Mouse (Mus musculus): ENCODE results near the gene Ptbp2. TPM values are rescaled to one million over a fixed set of nuclear protein-coding genes. Genes with fewer than 3 reads are reported as not detected.

The Ptbp2 gene
- 316 and 318 TPM in 2 replicates for polyA plus RNA-seq (2014; fragmentation: Nextera tagmentation; extraction: Ambion mirVana)

DNA sequence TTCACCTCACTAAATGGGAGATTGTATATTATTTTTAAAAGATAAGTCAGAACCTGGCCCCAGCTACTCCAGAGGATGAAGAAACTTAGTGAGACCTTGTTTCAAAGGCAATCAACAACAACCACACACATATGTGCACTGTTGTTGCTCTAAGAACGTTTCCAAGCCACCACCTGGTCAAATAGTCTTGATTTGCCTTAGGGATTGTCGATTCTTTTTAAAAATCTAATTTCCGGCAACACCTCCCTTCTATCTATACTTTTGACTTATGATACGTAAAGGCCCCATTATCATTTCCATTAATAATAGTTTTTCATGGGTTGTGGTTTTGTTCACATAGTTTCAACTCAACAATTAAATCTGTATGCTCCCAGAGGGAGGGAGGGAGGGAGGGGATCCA is at the start of gene Ptbp2:
TSS of gene Ptbp2 (minus strand) at position 101 of the 400 bp plus-strand sequence.
- H3K9ac ChIP-seq (replicated peaks; ENCODE audit: low read depth, low read length): peak within 1 kb of the TSS; percentile 100
- H3K9me3 ChIP-seq (ENCODE audit: control insufficient read depth, low read length): no peaks in the 10 kb centered on the region
- peaks cover 9% of the 10 kb centered on the region for H3K4me1 ChIP-seq (ENCODE audit: control insufficient read depth, insufficient read depth, low read length)
- H3K27ac ChIP-seq (ENCODE audit: low read depth, low read length): peak within 1 kb of the TSS; percentile 99
- no peaks in the 10 kb centered on the region for H3K36me3 ChIP-seq (ENCODE audit: control insufficient read depth, insufficient read depth, low read length)
- H3K4me3 ChIP-seq (ENCODE audit: low read depth, low read length): peak within 1 kb of the TSS; percentile 84
- H3K4me2 ChIP-seq (ENCODE audit: low read depth, low read length): peak within 1 kb of the TSS; percentile 43
- H3K27me3 ChIP-seq (ENCODE audit: control insufficient read depth, insufficient read depth, low read length): no peaks in the 10 kb centered on the region
- ATAC-seq (ENCODE audit: low read depth): no peak
- 75% methylated on average over 4 of the region's 4 CpGs for WGBS

GRCm38 (mm10) chr3:119814678-119815077 is 30.4 kb upstream of the Ptbp2 start:
- Histone ChIP-seq H3K4me3 (ENCODE audit: low read depth, low read length) (no peak overlapping the region), H3K9me3 (ENCODE audit: control insufficient read depth, low read length) (no peaks in the 10 kb centered on the region), H3K4me1 (ENCODE audit: control insufficient read depth, insufficient read depth, low read length) (no peaks in the 10 kb centered on the region), H3K27ac (ENCODE audit: low read depth, low read length) (no peak overlapping the region), H3K36me3 (ENCODE audit: control insufficient read depth, insufficient read depth, low read length) (no peaks in the 10 kb centered on the region), H3K4me2 (ENCODE audit: low read depth, low read length) (no peak overlapping the region), H3K9ac (replicated peaks; ENCODE audit: low read depth, low read length) (no peak overlapping the region), H3K27me3 (ENCODE audit: control insufficient read depth, insufficient read depth, low read length) (no peaks in the 10 kb centered on the region)
- no peak for ATAC-seq (ENCODE audit: low read depth)
- 82% methylated on average over 1 of the region's 1 CpGs for WGBS

GRCm38 (mm10) chr3:119806123-119806522 is 21.9 kb upstream of the Ptbp2 start:
- Histone ChIP-seq H3K4me3 (ENCODE audit: low read depth, low read length) (no peak overlapping the region), H3K9ac (replicated peaks; ENCODE audit: low read depth, low read length) (no peak overlapping the region), H3K36me3 (ENCODE audit: control insufficient read depth, insufficient read depth, low read length) (no peaks in the 10 kb centered on the region), H3K4me1 (ENCODE audit: control insufficient read depth, insufficient read depth, low read length) (no peaks in the 10 kb centered on the region), H3K4me2 (ENCODE audit: low read depth, low read length) (no peak overlapping the region), H3K27me3 (ENCODE audit: control insufficient read depth, insufficient read depth, low read length) (no peaks in the 10 kb centered on the region), H3K9me3 (ENCODE audit: control insufficient read depth, low read length) (no peaks in the 10 kb centered on the region), H3K27ac (ENCODE audit: low read depth, low read length) (no peak overlapping the region)
- WGBS: 79% methylated on average over 7 of the region's 7 CpGs
- ATAC-seq (ENCODE audit: low read depth): no peak

GRCm38 (mm10) chr3:119794677-119795365 is 10.6 kb upstream of the Ptbp2 start:
- Histone ChIP-seq H3K36me3 (ENCODE audit: control insufficient read depth, insufficient read depth, low read length) (no peaks in the 10 kb centered on the region), H3K4me1 (ENCODE audit: control insufficient read depth, insufficient read depth, low read length) (no peaks in the 10 kb centered on the region), H3K9me3 (ENCODE audit: control insufficient read depth, low read length) (no peaks in the 10 kb centered on the region), H3K27me3 (ENCODE audit: control insufficient read depth, insufficient read depth, low read length) (no peaks in the 10 kb centered on the region), H3K9ac (replicated peaks; ENCODE audit: low read depth, low read length) (no peak overlapping the region), H3K4me2 (ENCODE audit: low read depth, low read length) (no peak overlapping the region), H3K4me3 (ENCODE audit: low read depth, low read length) (no peak overlapping the region), H3K27ac (ENCODE audit: low read depth, low read length) (no peak overlapping the region)
- 86% methylated on average over 9 of the region's 9 CpGs for WGBS
- no peak for ATAC-seq (ENCODE audit: low read depth)

DNA sequence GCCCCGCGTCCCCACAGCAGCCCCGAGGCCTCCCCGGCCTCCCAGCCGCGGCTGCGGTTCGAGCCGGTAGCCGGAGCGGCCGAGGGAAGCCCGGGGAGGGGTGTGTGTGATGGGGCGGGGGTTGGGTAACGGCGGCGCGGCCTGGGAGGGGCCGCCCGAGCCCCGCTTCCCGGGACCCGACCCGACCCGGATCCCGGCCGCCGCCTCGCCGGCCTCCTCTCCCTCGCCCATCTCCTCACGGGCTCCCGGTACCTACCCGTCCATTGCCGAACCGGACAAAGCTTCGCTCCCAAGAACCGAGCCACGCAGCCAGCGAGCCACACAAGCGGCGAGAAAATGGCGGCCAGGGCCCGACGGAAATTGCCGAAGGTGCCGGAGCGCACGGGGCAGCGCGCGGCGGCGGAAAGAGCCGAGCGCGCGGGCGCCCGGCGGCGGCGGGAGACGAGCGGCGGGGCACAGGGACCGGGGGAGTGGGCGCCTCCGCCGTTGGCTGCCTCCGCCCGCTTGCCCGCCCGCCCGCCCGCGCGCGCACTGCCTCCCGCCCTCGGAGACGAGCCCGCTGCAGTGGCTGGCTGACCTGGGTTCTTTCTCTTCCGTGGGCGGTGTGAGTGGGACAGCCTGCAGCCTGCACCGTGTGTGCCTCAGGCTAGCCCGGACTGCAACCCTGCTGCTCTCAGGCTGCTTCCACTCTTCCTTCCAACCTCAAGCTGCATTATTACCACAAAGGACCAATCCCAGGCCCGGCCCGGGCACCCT is 1.1 kb downstream of the Ptbp2 start:
- Histone ChIP-seq H3K4me2 (ENCODE audit: low read depth, low read length) (peak overlapping the region; percentile 79), H3K9me3 (ENCODE audit: control insufficient read depth, low read length) (no peaks in the 10 kb centered on the region), H3K9ac (replicated peaks; ENCODE audit: low read depth, low read length) (peak overlapping the region; percentile 100), H3K27ac (ENCODE audit: low read depth, low read length) (peak overlapping the region; percentile 99), H3K36me3 (ENCODE audit: control insufficient read depth, insufficient read depth, low read length) (no peaks in the 10 kb centered on the region), H3K4me3 (ENCODE audit: low read depth, low read length) (peak overlapping the region; percentile 84), H3K27me3 (ENCODE audit: control insufficient read depth, insufficient read depth, low read length) (no peaks in the 10 kb centered on the region), H3K4me1 (ENCODE audit: control insufficient read depth, insufficient read depth, low read length) (peaks cover 21% of the 10 kb centered on the region)
- ATAC-seq (ENCODE audit: low read depth): peak; percentile 96
- 1% methylated on average over 48 of the region's 89 CpGs for WGBS

- H3K27me3 ChIP-seq (ENCODE audit: control insufficient read depth, insufficient read depth, low read length): no peaks in the 10 kb centered on the region
- H3K4me3 ChIP-seq (ENCODE audit: low read depth, low read length): peak overlapping the region; percentile 84
- ATAC-seq (ENCODE audit: low read depth): peak; percentile 74
- H3K9me3 ChIP-seq (ENCODE audit: control insufficient read depth, low read length): no peaks in the 10 kb centered on the region
- H3K4me2 ChIP-seq (ENCODE audit: low read depth, low read length): peak overlapping the region; percentile 79
- peak overlapping the region; percentile 100 for H3K9ac ChIP-seq (replicated peaks; ENCODE audit: low read depth, low read length)
- peak overlapping the region; percentile 99 for H3K27ac ChIP-seq (ENCODE audit: low read depth, low read length)
- WGBS: under 1% methylated on average over 45 of the region's 63 CpGs
- H3K36me3 ChIP-seq (ENCODE audit: control insufficient read depth, insufficient read depth, low read length): no peaks in the 10 kb centered on the region
- H3K4me1 ChIP-seq (ENCODE audit: control insufficient read depth, insufficient read depth, low read length): peaks cover 21% of the 10 kb centered on the region
Measured at GRCm38 (mm10) chr3:119782022-119782945, 2.0 kb downstream of the Ptbp2 start.

DNA sequence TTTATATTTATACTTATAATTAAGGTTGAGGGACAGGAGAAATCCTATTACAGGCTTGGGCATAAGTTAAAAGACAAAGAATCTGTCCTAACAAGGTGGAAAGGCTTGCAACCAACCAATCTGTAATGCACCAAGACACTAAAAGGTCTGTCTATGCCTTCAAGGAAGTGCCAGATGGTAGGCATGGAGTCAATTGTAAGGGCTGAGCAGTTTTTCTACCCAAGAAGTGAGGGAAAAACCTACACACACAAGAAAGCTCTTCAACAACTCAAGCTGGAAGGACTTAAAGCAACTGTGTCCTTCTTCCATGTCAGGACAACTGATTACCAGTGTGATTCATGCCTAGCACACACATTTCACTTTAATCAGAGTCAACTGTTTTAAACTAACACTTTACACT is 3.4 kb downstream of the Ptbp2 start:
- Histone ChIP-seq H3K4me3 (ENCODE audit: low read depth, low read length) (peak overlapping the region; percentile 84), H3K27me3 (ENCODE audit: control insufficient read depth, insufficient read depth, low read length) (no peaks in the 10 kb centered on the region), H3K4me2 (ENCODE audit: low read depth, low read length) (peak overlapping the region; percentile 79), H3K4me1 (ENCODE audit: control insufficient read depth, insufficient read depth, low read length) (peaks cover 21% of the 10 kb centered on the region), H3K27ac (ENCODE audit: low read depth, low read length) (no peak overlapping the region), H3K9ac (replicated peaks; ENCODE audit: low read depth, low read length) (no peak overlapping the region), H3K9me3 (ENCODE audit: control insufficient read depth, low read length) (no peaks in the 10 kb centered on the region), H3K36me3 (ENCODE audit: control insufficient read depth, insufficient read depth, low read length) (no peaks in the 10 kb centered on the region)
- no peak for ATAC-seq (ENCODE audit: low read depth)

- Histone ChIP-seq H3K4me1 (ENCODE audit: control insufficient read depth, insufficient read depth, low read length) (peaks cover 21% of the 10 kb centered on the region), H3K9ac (replicated peaks; ENCODE audit: low read depth, low read length) (no peak overlapping the region), H3K4me2 (ENCODE audit: low read depth, low read length) (peak overlapping the region; percentile 4; the same call in 1 of the 2 replicates), H3K9me3 (ENCODE audit: control insufficient read depth, low read length) (no peaks in the 10 kb centered on the region), H3K4me3 (ENCODE audit: low read depth, low read length) (no peak overlapping the region), H3K27me3 (ENCODE audit: control insufficient read depth, insufficient read depth, low read length) (no peaks in the 10 kb centered on the region), H3K36me3 (ENCODE audit: control insufficient read depth, insufficient read depth, low read length) (no peaks in the 10 kb centered on the region), H3K27ac (ENCODE audit: low read depth, low read length) (no peak overlapping the region)
- no peak for ATAC-seq (ENCODE audit: low read depth)
- 69% methylated on average over 1 of the region's 1 CpGs for WGBS
Measured at GRCm38 (mm10) chr3:119779261-119779660, 5.0 kb downstream of the Ptbp2 start.

All from neural tube, embryonic 14.5 days (tissue).